Mouse (Mus musculus) midbrain, embryonic 16.5 days (tissue): ENCODE data around the gene Wdr5. TPM values are rescaled to one million over a fixed set of nuclear protein-coding genes. Genes with fewer than 3 reads are reported as not detected.
A peak's percentile ranks its signal among the peaks of the same experiment; 100 is the strongest.

ENCODE experiments used
- ATAC-seq: fragments of 200-750 bp; cut with Nextera tagmentation; 2 replicates; pipeline ENCODE4 v1.8.0; 2017; ENCODE audit warnings: moderate TSS enrichment
- H3K27ac ChIP-seq: fragments of 300-500 bp; sonication (generic); 2 replicates; pipeline ENCODE4 v1.5.1; 2014; ENCODE audit warnings: mild to moderate bottlenecking, low read length, mixed read lengths
- H3K27me3 ChIP-seq: fragments of 300-500 bp; sonication (generic); 2 replicates; pipeline ENCODE4 v1.6.1; 2014; ENCODE audit warnings: low read depth, low read length, mixed read lengths; ENCODE audit not compliant: control insufficient read depth, insufficient read depth
- H3K36me3 ChIP-seq: fragments of 300-500 bp; sonication (generic); 2 replicates; pipeline ENCODE4 v1.6.1; 2014; ENCODE audit warnings: mild to moderate bottlenecking, low read length, moderate library complexity, mixed read lengths; ENCODE audit not compliant: control insufficient read depth, insufficient read depth
- H3K4me1 ChIP-seq: fragments of 300-500 bp; sonication (generic); 2 replicates; pipeline ENCODE4 v1.6.1; 2014; ENCODE audit warnings: mild to moderate bottlenecking, low read length, mixed read lengths; ENCODE audit not compliant: control insufficient read depth, insufficient read depth
- H3K4me2 ChIP-seq: fragments of 300-500 bp; sonication (generic); 2 replicates; pipeline ENCODE4 v1.6.1; 2014; ENCODE audit warnings: mild to moderate bottlenecking, low read length, mixed read lengths
- H3K4me3 ChIP-seq: fragments of 300-500 bp; sonication (generic); 2 replicates; pipeline ENCODE4 v1.5.1; 2014; ENCODE audit warnings: low read depth, mild to moderate bottlenecking, low read length, moderate library complexity, mixed read lengths
- H3K9ac ChIP-seq: fragments of 300-500 bp; sonication (generic); 2 replicates; pipeline ENCODE4 v1.6.1; 2014; ENCODE audit warnings: low read depth, low read length, mixed read lengths
- H3K9me3 ChIP-seq: fragments of 300-500 bp; sonication (generic); replicated peaks from 2 replicates; pipeline ENCODE4 v1.6.1; 2014; ENCODE audit warnings: mild to moderate bottlenecking, low read length, mixed read lengths; ENCODE audit not compliant: control insufficient read depth, poor library complexity, severe bottlenecking
- WGBS: fragments of 180-500 bp; shearing (Covaris S2); extraction: QIAGEN DNeasy Blood & Tissue Kit; methylation state at CpG from one replicate; pipeline ENCODE4 v1.1.7; 2014; 5-methylcytosine and 5-hydroxymethylcytosine counted together
- polyA plus RNA-seq: library from polyadenylated mRNA; unstranded; fragments of >200 nt; fragmentation: Nextera tagmentation; extraction: Ambion mirVana; gene quantifications from 2 replicates; pipeline ENCODE4 v1.2.1, GENCODE M21; 2015

Gene Wdr5
- polyA plus RNA-seq, result 42.6 and 44.4 TPM in 2 replicates

GRCm38 (mm10) chr2:27514639-27515328 is at the start of gene Wdr5:
TSS of gene Wdr5 (plus strand) at chr2:27515157.
- peak within 1 kb of the TSS; percentile 85 for H3K27ac ChIP-seq
- H3K4me1 ChIP-seq, result peaks cover 26% of the 10 kb centered on the region
- WGBS, result 0% methylated on average over 57 of the region's 57 CpGs
- H3K4me2 ChIP-seq, result peak within 1 kb of the TSS; percentile 95
- peak within 1 kb of the TSS; percentile 61 for H3K4me3 ChIP-seq
- ATAC-seq, result peak; percentile 94
- H3K9me3 ChIP-seq, result no peaks in the 10 kb centered on the region
- no peaks in the 10 kb centered on the region for H3K27me3 ChIP-seq
- H3K9ac ChIP-seq, result peak within 1 kb of the TSS; percentile 89
- H3K36me3 ChIP-seq, result peaks cover under 1% of the 10 kb centered on the region

- Histone ChIP-seq H3K36me3 (no peaks in the 10 kb centered on the region), H3K27me3 (no peaks in the 10 kb centered on the region), H3K27ac (no peak overlapping the region), H3K9ac (no peak overlapping the region), H3K4me3 (no peak overlapping the region), H3K9me3 (no peaks in the 10 kb centered on the region), H3K4me1 (peaks cover 39% of the 10 kb centered on the region), H3K4me2 (no peak overlapping the region)
- WGBS, result 79% methylated on average over 4 of the region's 4 CpGs
- no peak for ATAC-seq
These were observed 45.5 kb upstream of the Wdr5 start for GRCm38 (mm10) chr2:27469292-27469990.

- Histone ChIP-seq H3K4me1 (peaks cover 39% of the 10 kb centered on the region), H3K9ac (no peak overlapping the region), H3K4me2 (no peak overlapping the region), H3K4me3 (no peak overlapping the region), H3K27ac (no peak overlapping the region), H3K27me3 (no peaks in the 10 kb centered on the region), H3K36me3 (no peaks in the 10 kb centered on the region), H3K9me3 (no peaks in the 10 kb centered on the region)
- 63% methylated on average over 3 of the region's 3 CpGs for WGBS
- ATAC-seq, result no peak
These were observed 45.0 kb upstream of the Wdr5 start for GRCm38 (mm10) chr2:27469991-27470355.

- no peaks in the 10 kb centered on the region for H3K27me3 ChIP-seq
- H3K4me2 ChIP-seq, result no peak overlapping the region
- H3K4me3 ChIP-seq, result no peak overlapping the region
- H3K36me3 ChIP-seq, result no peaks in the 10 kb centered on the region
- no peak overlapping the region for H3K9ac ChIP-seq
- H3K9me3 ChIP-seq, result no peaks in the 10 kb centered on the region
- ATAC-seq, result no peak
- 95% methylated on average over 2 of the region's 2 CpGs for WGBS
- H3K4me1 ChIP-seq, result peaks cover 39% of the 10 kb centered on the region
- H3K27ac ChIP-seq, result no peak overlapping the region
These were observed 44.4 kb upstream of the Wdr5 start for GRCm38 (mm10) chr2:27470535-27470934.

GRCm38 (mm10) chr2:27471170-27471584 is 43.8 kb upstream of the Wdr5 start:
- no peak overlapping the region for H3K9ac ChIP-seq
- no peak overlapping the region for H3K4me2 ChIP-seq
- peaks cover 39% of the 10 kb centered on the region for H3K4me1 ChIP-seq
- no peak overlapping the region for H3K4me3 ChIP-seq
- no peaks in the 10 kb centered on the region for H3K9me3 ChIP-seq
- no peaks in the 10 kb centered on the region for H3K27me3 ChIP-seq
- no peak for ATAC-seq
- no peaks in the 10 kb centered on the region for H3K36me3 ChIP-seq
- no peak overlapping the region for H3K27ac ChIP-seq

GRCm38 (mm10) chr2:27473061-27473765 is 41.7 kb upstream of the Wdr5 start:
- WGBS, result 75% methylated on average over 7 of the region's 7 CpGs
- Histone ChIP-seq H3K4me1 (peaks cover 43% of the 10 kb centered on the region), H3K4me3 (peak overlapping the region; percentile 15), H3K4me2 (peak overlapping the region; percentile 99), H3K9ac (peak overlapping the region; percentile 95), H3K27me3 (no peaks in the 10 kb centered on the region), H3K9me3 (no peaks in the 10 kb centered on the region), H3K27ac (no peak overlapping the region), H3K36me3 (no peaks in the 10 kb centered on the region)
- no peak for ATAC-seq

- H3K4me2 ChIP-seq, result peak overlapping the region; percentile 99
- 42% methylated on average over 4 of the region's 4 CpGs for WGBS
- no peaks in the 10 kb centered on the region for H3K36me3 ChIP-seq
- no peaks in the 10 kb centered on the region for H3K27me3 ChIP-seq
- ATAC-seq, result no peak
- peak overlapping the region; percentile 95 for H3K9ac ChIP-seq
- H3K4me1 ChIP-seq, result peaks cover 43% of the 10 kb centered on the region
- H3K27ac ChIP-seq, result no peak overlapping the region
- peak overlapping the region; percentile 99 for H3K4me3 ChIP-seq
- H3K9me3 ChIP-seq, result no peaks in the 10 kb centered on the region
These were observed 41.0 kb upstream of the Wdr5 start for GRCm38 (mm10) chr2:27473911-27474310.

- ATAC-seq, result peak; percentile 59
- no peaks in the 10 kb centered on the region for H3K27me3 ChIP-seq
- H3K36me3 ChIP-seq, result no peaks in the 10 kb centered on the region
- peak overlapping the region; percentile 95 for H3K27ac ChIP-seq
- H3K4me3 ChIP-seq, result peak overlapping the region; percentile 99
- H3K4me1 ChIP-seq, result peaks cover 43% of the 10 kb centered on the region
- peak overlapping the region; percentile 95 for H3K9ac ChIP-seq
- no peaks in the 10 kb centered on the region for H3K9me3 ChIP-seq
- peak overlapping the region; percentile 99 for H3K4me2 ChIP-seq
- WGBS, result under 1% methylated on average over 78 of the region's 84 CpGs
These were observed 40.1 kb upstream of the Wdr5 start for GRCm38 (mm10) chr2:27474621-27475484.
